Mouse (Mus musculus): ENCODE data around the gene Hist4h4. TPM values are rescaled to one million over a fixed set of nuclear protein-coding genes. Genes with fewer than 3 reads are reported as not detected.

The Hist4h4 gene
- polyA plus RNA-seq, 1 experiment from 2014 or later: 1.1 TPM

DNA sequence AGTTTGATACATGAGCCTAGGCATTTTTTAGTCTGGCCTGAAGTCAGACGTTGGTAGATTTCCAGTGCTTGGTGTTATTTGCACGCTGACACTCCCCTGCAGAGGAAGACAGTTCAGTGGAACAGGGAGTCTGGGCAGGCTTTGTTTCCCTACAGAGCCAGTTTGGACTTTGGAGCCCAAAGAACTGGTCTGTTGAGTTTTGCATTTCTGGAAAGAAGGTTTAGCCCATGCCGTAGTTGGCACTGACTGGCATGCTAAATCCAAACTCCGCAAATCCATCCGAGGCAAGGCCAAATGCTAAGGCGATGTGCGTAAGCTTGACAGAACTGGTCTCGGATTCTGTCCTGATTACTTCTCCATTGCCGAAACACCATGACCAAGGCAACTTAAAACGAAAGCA, 7.0 kb upstream of the Hist4h4 start:
- Histone ChIP-seq H3K4me1 (peaks cover 20% of the 10 kb centered on the region), H3K4me2 (replicated peaks) (no peak overlapping the region), H3K27me3 (no peaks in the 10 kb centered on the region), H3K9ac (replicated peaks) (no peak overlapping the region), H3K27ac (replicated peaks) (no peak overlapping the region), H3K4me3 (no peak overlapping the region), H3K9me3 (no peaks in the 10 kb centered on the region), H3K36me3 (peaks cover 41% of the 10 kb centered on the region)
- ATAC-seq (replicated peaks): no peak
- 90% methylated on average over 10 of the region's 10 CpGs for WGBS

DNA sequence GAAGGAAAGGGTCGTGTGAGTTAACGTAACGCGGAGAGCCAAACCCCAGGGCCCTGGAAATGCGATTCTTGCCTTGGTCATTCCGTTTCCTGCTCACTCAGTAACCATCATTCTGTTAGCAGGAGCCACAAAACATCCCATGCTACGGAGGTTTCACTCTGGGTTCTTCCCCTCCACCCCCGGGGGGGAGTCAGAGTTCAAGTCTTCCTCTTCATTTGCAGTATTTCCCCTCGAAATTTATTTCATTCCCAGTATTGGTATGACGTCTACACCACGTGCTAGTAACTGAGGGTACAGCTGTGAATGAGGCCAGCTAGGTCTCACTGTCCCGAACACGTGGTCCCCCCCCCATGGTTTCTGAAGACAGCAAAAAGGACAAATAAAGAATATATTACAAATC, 5.5 kb upstream of the Hist4h4 start:
- no peaks in the 10 kb centered on the region for H3K27me3 ChIP-seq
- 82% methylated on average over 13 of the region's 13 CpGs for WGBS
- H3K4me2 ChIP-seq (replicated peaks): peak overlapping the region; percentile 91
- H3K9me3 ChIP-seq: no peaks in the 10 kb centered on the region
- ATAC-seq (replicated peaks): no peak
- H3K27ac ChIP-seq (replicated peaks): no peak overlapping the region
- H3K4me1 ChIP-seq: peaks cover 25% of the 10 kb centered on the region
- H3K4me3 ChIP-seq: 0 out of 2 replicates have a peak overlapping the region, but pooled peaks have one; percentile 86
- peaks cover 29% of the 10 kb centered on the region for H3K36me3 ChIP-seq
- no peak overlapping the region for H3K9ac ChIP-seq (replicated peaks)

DNA sequence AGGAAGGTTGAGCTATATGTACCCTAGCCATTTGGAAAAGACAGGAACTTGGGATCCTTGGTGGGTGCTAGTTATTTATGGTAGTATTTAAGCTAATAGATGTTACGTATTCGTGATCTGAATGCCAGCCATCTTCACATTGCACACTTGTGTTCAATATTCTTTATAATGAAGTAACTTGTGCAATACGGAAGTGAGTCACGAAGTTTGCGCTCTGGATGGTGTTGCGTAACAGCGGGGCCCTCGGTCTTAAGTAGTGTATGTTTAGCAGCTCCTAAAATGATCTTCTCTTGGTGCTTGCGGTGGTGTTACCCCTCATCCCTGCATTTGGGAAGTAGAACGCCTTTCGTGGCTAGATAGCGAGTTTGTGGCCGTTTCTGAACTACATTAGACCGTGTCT, 4.9 kb upstream of the Hist4h4 start:
- Histone ChIP-seq H3K4me3 (peak overlapping the region; percentile 86), H3K4me2 (replicated peaks) (peak overlapping the region; percentile 91), H3K4me1 (peaks cover 25% of the 10 kb centered on the region), H3K27ac (replicated peaks) (no peak overlapping the region), H3K27me3 (no peaks in the 10 kb centered on the region), H3K36me3 (peaks cover 23% of the 10 kb centered on the region), H3K9ac (replicated peaks) (peak overlapping the region; percentile 70), H3K9me3 (no peaks in the 10 kb centered on the region)
- WGBS: 41% methylated on average over 14 of the region's 14 CpGs
- ATAC-seq (replicated peaks): no peak

DNA sequence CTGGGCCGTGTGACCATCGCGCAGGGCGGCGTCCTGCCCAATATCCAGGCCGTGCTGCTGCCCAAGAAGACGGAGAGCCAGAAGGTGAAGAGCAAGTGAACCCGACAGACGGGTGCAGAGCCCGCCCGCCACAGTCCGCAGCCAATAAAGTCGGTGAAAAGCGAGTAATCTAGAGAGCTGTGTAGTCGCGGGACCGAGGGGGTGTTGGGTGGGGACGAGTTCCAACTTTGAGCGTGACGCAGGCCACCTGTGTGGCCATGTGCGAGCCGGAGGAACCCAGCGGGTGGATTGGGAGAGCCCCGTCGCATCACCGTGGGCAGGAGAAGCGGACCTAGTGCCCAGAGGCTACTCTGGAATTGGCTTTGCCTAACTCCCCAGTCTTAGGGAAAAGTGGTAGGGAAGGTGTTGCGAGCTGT, 4.4 kb upstream of the Hist4h4 start:
- Histone ChIP-seq H3K9me3 (no peaks in the 10 kb centered on the region), H3K27ac (replicated peaks) (no peak overlapping the region), H3K4me1 (peaks cover 25% of the 10 kb centered on the region), H3K4me2 (replicated peaks) (peak overlapping the region; percentile 91), H3K27me3 (no peaks in the 10 kb centered on the region), H3K36me3 (peaks cover 18% of the 10 kb centered on the region), H3K9ac (replicated peaks) (peak overlapping the region; percentile 70), H3K4me3 (peak overlapping the region; percentile 86)
- peak; percentile 18 for ATAC-seq (replicated peaks)
- WGBS: under 1% methylated on average over 28 of the region's 28 CpGs

DNA sequence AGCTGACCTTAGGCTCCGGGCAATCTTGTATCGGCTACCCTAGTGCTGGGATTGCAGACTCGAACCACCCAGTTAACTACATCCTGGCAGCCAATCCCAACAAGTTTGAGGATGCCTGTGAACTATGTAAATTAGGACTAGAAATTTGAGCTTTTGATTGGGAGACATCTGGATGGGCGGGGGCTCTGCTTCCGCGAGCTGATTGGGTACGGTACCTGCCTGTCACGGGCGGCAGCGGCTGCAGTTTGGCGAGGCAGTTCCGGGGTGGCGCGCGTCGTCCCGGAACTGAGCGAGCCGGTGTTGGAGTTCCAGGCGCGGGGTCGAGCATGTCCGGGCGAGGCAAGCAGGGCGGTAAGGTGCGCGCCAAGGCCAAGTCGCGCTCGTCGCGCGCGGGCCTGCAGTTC, 3.8 kb upstream of the Hist4h4 start, which contains the start of gene H2afj:
TSS of gene H2afj (plus strand) at position 231 of the 404 bp plus-strand sequence.
- WGBS: under 1% methylated on average over 34 of the region's 34 CpGs
- Histone ChIP-seq H3K9ac (replicated peaks) (peak within 1 kb of the TSS; percentile 70), H3K27ac (replicated peaks) (peak within 1 kb of the TSS; percentile 64), H3K4me1 (peaks cover 32% of the 10 kb centered on the region), H3K4me3 (peak within 1 kb of the TSS; percentile 86), H3K4me2 (replicated peaks) (peak within 1 kb of the TSS; percentile 91), H3K36me3 (peaks cover 14% of the 10 kb centered on the region), H3K27me3 (no peaks in the 10 kb centered on the region), H3K9me3 (no peaks in the 10 kb centered on the region)
- ATAC-seq (replicated peaks): peak; percentile 91

DNA sequence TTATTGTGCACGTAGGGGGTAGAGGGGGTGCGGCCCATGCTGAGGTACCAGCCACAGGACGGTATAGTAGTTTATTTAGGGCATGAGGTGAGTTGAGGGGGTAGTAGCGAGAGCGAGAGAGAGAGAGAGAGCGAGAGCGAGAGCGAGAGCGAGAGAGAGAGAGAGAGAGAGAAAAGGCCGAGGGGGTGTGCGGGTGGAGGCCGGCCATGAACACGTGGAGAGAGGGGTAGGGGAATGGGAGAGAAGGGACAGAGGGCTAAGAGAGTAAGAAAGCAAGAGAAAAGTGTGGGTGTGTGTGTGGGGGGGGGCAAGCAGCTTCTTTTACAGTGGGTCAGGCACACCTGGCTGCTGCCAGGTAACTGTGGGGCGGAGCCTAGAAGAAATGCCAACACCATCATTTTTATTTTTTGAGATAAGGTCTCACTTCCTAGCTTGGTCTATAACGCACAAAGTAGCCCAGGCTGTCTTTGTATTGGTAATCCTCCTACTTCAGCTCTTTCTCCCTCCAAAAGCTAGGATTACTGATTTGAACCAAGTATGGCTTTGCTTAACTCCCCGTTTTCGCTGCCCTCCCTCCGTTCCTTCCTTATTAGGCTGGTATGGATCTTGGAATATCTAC, 3.3 kb upstream of the Hist4h4 start:
- WGBS: 28% methylated on average over 18 of the region's 18 CpGs
- ATAC-seq (replicated peaks): no peak
- Histone ChIP-seq H3K9me3 (no peaks in the 10 kb centered on the region), H3K36me3 (peaks cover 9% of the 10 kb centered on the region), H3K4me2 (replicated peaks) (peak overlapping the region; percentile 56), H3K27ac (replicated peaks) (peak overlapping the region; percentile 64), H3K27me3 (no peaks in the 10 kb centered on the region), H3K9ac (replicated peaks) (peak overlapping the region; percentile 40; the same call in 1 of the 2 replicates), H3K4me1 (peaks cover 34% of the 10 kb centered on the region), H3K4me3 (peak overlapping the region; percentile 86)

DNA sequence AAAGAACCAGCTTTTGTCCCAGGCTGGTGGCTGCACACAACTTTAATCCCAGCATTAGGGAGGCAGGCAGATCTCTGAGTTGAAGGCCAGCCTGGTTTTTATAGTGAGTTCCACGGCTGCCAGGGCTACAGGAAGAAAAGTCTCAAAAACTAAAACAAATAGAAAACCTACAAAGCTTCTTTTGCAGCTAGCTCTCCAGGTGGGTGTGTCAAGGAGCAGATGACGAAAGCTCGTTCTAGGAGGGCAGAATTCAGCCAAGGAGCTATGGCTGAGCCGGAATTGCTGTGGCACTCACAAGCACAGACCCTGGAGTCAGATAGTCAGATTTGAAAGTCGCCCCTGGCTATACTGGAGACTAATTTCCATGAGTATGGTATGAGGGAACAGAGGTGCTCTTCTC, 2.6 kb upstream of the Hist4h4 start:
- no peaks in the 10 kb centered on the region for H3K9me3 ChIP-seq
- H3K27me3 ChIP-seq: no peaks in the 10 kb centered on the region
- H3K4me2 ChIP-seq (replicated peaks): no peak overlapping the region
- H3K4me1 ChIP-seq: peaks cover 34% of the 10 kb centered on the region
- no peak overlapping the region for H3K27ac ChIP-seq (replicated peaks)
- H3K9ac ChIP-seq (replicated peaks): no peak overlapping the region
- 68% methylated on average over 5 of the region's 5 CpGs for WGBS
- H3K4me3 ChIP-seq: no peak overlapping the region
- ATAC-seq (replicated peaks): no peak
- H3K36me3 ChIP-seq: peaks cover 2% of the 10 kb centered on the region; the same call in 1 of the 2 replicates

DNA sequence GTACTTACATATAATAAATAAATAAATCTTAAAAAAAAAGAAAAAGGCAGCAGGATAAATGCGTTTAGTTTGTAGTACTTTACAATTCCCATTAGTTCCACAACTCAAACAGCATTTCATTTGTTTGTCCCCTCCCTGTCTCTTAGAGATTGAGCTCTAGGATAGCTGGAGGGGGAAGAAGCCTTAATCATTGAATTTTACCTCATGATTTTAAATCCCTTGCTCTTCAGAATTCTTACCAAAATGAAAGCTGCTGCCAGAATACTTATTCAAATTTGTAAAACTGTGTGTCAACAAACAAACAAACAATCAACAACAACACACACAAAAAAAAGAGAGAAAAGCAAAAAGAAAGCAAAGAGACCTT, 1.2 kb upstream of the Hist4h4 start:
- Histone ChIP-seq H3K4me2 (replicated peaks) (no peak overlapping the region), H3K27me3 (no peaks in the 10 kb centered on the region), H3K9me3 (no peaks in the 10 kb centered on the region), H3K9ac (replicated peaks) (no peak overlapping the region), H3K27ac (replicated peaks) (peak overlapping the region; percentile 100; the same call in 1 of the 2 replicates), H3K4me3 (no peak overlapping the region), H3K4me1 (peaks cover 34% of the 10 kb centered on the region), H3K36me3 (no peaks in the 10 kb centered on the region)
- ATAC-seq (replicated peaks): no peak
- WGBS: 97% methylated on average over 1 of the region's 1 CpGs

DNA sequence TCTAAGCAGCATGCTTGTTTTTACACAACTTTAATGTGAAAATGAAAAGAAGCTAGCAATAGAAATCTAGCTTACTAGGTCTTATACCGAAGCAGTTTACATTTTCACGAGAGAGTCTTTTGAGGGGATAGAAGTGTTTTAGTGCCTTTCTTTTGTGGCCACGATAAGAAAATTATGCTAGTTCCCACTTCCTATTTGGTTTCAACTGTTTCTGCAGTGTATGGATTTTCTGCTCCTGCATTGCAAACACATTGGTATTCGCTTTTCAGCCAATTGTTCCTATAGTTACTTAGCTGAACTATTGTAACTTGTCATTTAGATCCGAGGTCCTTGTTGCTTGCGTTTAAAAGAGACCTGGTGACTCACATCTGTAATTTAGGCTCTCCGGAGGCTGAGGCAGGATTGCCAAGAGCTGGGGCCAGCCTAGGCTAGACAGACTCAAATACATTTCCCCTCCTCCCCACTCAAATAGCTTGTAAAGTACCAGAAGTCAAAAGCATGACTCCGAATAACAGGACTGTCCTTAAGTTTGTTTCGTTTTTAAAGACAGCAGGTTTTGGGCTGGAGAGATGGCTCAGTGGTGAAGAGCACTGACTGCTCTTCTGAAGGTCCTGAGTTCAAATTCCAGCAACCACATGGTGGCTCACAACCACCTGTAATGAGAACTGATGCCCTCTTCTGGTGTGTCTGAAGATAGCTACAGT, 642 bp upstream of the Hist4h4 start:
- no peak for ATAC-seq (replicated peaks)
- Histone ChIP-seq H3K4me3 (peak overlapping the region; percentile 75), H3K4me1 (peaks cover 34% of the 10 kb centered on the region), H3K9me3 (no peaks in the 10 kb centered on the region), H3K36me3 (no peaks in the 10 kb centered on the region), H3K9ac (replicated peaks) (peak overlapping the region; percentile 93), H3K27ac (replicated peaks) (peak overlapping the region; percentile 100), H3K27me3 (no peaks in the 10 kb centered on the region), H3K4me2 (replicated peaks) (peak overlapping the region; percentile 72)
- 26% methylated on average over 9 of the region's 9 CpGs for WGBS

DNA sequence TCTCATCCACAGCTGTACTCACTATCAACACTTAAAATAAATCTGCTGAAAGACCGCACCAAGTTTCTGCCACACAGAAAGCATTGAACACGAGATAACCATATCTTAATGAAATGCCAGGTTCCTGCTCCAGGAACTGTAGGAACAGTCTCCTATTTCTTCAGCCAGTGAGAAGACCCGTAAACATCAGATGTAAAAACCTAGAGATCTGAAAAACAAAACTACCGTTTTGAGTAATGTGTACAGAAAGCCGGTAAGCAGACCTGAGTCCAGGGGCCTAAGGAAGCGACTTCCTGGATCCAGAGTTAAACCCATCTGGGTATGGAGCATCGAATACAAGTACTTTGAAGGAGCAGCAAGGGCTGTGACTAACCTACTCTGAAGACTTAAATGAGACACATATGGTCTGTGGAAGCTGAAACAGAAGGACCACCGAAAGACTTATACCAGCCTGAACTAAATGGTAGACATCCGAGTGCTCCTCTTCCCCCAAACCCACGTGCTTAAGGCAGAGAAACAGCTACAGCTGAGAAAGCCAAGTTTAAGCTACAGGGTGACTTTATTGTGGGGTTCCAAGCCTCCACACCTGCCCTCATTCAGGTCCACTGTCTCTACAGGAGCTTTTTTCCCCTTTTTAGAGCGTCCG, 999 bp downstream of the Hist4h4 start:
- ATAC-seq (replicated peaks): no peak; the same call in 1 of the 2 replicates
- WGBS: 21% methylated on average over 12 of the region's 12 CpGs

DNA sequence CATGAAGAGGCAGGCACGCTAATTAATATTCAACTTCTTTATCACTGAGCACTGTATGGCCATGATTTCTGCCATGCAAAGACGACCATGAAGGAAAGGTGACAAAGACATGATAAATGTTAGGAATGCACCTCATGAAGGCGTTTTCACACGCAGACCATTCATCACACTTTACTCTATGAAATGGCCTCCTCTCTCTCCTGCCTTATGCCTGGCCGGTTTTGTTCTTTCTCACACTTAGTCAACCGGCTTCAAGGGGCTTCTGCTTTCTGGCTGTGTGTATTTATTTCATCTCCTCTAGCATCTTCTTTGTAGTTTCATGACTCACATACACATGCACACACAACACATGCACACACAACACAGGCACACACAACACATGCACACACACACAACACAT, 2.9 kb downstream of the Hist4h4 start:
- Histone ChIP-seq H3K4me2 (replicated peaks) (no peak overlapping the region), H3K9ac (replicated peaks) (no peak overlapping the region), H3K36me3 (no peaks in the 10 kb centered on the region), H3K27ac (replicated peaks) (no peak overlapping the region), H3K4me1 (peaks cover 14% of the 10 kb centered on the region), H3K9me3 (no peaks in the 10 kb centered on the region), H3K4me3 (no peak overlapping the region), H3K27me3 (no peaks in the 10 kb centered on the region)
- no peak for ATAC-seq (replicated peaks)
- WGBS: 83% methylated on average over 6 of the region's 6 CpGs

More for the DNA sequence above, 999 bp downstream of the Hist4h4 start:
- Histone ChIP-seq H3K27me3 (no peaks in the 10 kb centered on the region), H3K9me3 (no peaks in the 10 kb centered on the region), H3K4me1 (peaks cover 21% of the 10 kb centered on the region), H3K4me2 (replicated peaks) (peak overlapping the region; percentile 72), H3K36me3 (no peaks in the 10 kb centered on the region), H3K4me3 (peak overlapping the region; percentile 75), H3K27ac (replicated peaks) (peak overlapping the region; percentile 100), H3K9ac (replicated peaks) (peak overlapping the region; percentile 93)

DNA sequence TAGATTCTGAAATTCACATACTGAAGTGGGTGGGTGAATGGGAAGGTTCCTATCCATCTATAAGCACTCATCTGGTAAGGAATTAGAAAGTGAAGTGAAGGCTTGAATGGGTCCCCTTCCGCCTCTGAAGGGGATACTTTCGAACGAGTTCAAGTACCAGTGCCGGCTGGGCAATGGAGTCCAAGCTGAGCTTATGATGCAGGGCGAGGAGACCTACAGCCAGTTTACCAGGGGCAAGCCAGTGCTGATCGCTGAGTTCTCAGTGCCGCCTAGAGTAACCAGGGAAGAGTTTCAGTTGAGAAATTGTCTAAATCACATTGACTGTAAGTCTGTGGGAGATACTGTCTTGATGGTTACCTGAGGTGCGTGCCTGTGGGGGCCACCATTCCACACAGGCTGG, 3.5 kb downstream of the Hist4h4 start:
- peaks cover 14% of the 10 kb centered on the region for H3K4me1 ChIP-seq
- no peaks in the 10 kb centered on the region for H3K9me3 ChIP-seq
- no peak overlapping the region for H3K4me3 ChIP-seq
- no peak for ATAC-seq (replicated peaks)
- 87% methylated on average over 8 of the region's 8 CpGs for WGBS
- no peak overlapping the region for H3K27ac ChIP-seq (replicated peaks)
- no peaks in the 10 kb centered on the region for H3K27me3 ChIP-seq
- no peak overlapping the region for H3K4me2 ChIP-seq (replicated peaks)
- no peak overlapping the region for H3K9ac ChIP-seq (replicated peaks)
- H3K36me3 ChIP-seq: no peaks in the 10 kb centered on the region

Data from forebrain, embryonic 15.5 days (tissue).